Mouse (Mus musculus) neutrophil, adult 5-6 weeks (primary cell): ENCODE measurements around the gene Dgka. TPM values are rescaled to one million over a fixed set of nuclear protein-coding genes. Genes with fewer than 3 reads are reported as not detected.
"Not testable (repeated sequence)": the region's sequence is repeated elsewhere in the genome, so short reads cannot be mapped to it uniquely, and the experiment has no call there.

Source experiments
- ATAC-seq: fragments of 151-379, 151-347 bp; 2 replicates; pipeline ENCODE4 v1.8.0; 2017; ENCODE audit warnings: mild to moderate bottlenecking, moderate TSS enrichment; ENCODE audit not compliant: insufficient number of reproducible peaks, poor library complexity, low FRiP score, severe bottlenecking; ENCODE audit errors: extremely low read depth
- total RNA-seq: library from RNA; stranded (forward); fragments of 200-1000 nt; gene quantifications from 2 replicates; pipeline ENCODE4 v1.2.3, GENCODE M21; 2017

The Dgka gene
- total RNA-seq, 1 experiment from 2014 or later: 264 TPM

DNA sequence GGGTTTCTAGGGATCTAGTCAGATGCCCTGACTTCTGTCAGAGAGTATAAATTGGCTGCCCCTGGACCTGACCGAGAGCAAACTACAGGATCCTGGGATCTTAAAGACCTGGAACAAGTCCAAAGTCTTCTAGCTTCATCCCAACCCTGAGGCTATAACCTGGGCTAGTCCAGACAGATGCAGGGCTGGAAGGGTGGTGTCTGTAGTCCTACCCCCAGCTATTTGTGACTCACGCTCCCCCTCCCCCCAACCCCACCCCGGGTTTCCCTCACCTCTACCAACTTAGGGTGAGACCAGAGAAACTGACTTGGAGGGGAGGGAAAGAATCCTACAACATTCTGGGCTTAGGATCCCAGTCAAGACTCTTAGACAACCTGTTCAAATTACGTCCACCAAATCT, 2.0 kb downstream of the Dgka start:
- ATAC-seq: no peak

DNA sequence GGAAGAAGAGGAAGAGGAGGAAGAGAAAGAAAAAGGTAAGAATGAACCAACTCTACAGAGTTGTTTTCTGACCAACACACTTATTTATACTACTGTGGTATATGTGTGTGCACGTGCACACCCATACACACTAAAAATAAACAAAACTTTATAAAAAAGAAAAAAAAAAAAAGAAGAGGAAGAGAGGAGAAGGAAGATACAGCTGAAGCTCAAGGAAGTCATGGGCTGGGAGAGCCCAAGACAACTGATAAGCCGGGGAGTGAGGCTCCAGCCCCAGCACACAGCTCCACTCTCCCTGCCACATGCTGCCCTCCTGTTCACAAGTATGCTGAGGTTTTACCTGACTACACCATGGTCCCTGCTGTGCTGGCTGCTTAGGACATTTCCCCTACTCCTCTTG, 4.4 kb downstream of the Dgka start:
- ATAC-seq: no peak

DNA sequence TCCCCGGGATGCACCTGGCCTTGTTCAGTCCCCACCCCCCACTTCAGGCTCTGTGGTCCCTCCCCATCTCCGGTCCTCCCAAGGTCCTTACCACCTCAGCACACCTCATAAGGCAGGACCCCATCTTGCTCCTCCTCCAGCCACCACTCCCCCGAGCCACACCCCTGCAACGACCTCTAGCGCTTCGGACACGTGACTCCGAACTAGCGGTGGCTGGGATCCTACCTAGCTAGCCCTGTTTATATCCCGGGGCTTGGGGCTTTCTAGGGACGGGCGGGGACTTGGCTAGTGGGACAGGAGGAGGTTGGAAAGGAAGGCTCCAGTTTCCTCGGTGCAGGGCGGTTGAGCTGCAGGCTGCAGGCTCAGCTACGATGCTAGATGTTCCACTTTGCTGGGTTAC, 7.2 kb downstream of the Dgka start:
- no peak for ATAC-seq

DNA sequence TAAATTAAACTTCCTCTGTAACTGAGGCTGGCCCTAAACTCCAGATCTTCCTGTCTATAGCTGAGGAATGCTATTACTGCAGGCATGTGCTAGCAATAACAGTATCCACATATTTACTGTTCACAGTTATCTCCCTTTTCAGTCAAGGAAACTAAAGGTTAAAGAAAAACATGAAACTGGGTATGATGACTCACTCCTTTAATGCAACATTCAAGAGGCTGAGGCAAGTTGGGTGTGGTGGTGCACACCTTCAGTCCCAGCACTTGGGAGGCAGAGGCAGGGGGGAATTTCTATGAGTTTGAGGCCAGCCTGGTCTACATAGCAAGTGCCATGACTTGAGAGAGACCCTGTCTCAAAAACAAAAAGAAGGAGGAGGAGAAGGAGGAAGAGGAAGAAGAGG, 12.7 kb downstream of the Dgka start:
- ATAC-seq: no peak

DNA sequence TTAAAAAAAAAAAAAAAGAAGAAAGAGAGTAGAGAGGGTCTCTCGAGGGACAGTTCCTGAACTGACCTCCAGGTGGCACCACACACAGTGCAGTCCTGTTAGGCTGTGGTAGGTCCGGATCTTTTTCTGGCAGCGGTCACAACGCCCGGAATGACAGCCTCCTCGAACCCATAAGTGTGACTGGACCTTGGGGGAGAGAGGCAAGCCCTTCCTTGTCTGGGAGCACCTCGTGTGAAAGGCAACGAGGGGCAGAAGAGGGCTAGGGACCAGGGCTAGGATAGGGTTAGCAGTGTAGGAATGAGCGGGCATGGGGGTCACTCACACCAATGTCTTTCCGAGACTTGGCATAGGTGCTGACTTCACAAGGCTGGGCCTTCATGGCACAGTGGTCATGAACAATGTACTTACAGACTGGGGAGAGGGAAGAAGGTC, 13.6 kb downstream of the Dgka start:
- ATAC-seq: peak; percentile 86

DNA sequence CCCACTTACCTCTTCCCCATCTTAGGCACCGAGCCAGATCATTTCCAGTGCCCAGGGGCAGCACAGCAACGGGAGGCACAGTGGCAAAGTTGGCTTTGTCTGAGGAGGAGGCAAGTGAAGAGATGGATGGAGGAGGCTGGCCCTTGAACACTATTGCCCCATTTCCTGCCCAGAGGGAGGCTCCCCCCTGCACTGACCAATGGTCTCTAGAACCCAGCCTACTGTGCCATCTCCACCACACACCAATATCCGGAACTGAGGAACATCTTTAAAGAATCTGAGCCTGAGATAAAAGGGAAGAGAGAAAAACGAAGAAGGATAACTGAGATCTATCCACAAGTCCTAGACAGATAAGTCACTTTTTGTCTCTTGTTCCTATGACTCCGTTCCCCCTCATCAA, 16.6 kb downstream of the Dgka start:
- ATAC-seq: no peak

DNA sequence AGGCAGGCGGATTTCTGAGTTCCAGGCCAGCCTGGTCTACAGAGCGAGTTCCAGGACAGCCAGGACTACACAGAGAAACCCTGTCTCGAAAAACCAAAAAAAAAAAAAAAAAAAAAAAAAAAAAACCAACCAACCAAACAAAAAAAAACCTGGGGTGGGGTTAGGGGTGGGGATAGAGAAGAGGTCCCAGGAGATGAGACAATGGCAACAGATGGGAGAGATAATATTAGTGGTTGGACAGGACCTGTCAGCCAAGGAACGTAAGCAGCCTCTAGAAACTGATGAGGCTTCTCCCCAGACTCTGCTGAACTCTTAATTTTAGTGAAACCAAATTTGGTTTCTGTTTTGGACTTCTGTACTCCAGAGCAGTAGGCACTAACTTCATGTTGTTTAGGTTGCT, 19.2 kb downstream of the Dgka start:
- not testable (repeated sequence) for ATAC-seq

DNA sequence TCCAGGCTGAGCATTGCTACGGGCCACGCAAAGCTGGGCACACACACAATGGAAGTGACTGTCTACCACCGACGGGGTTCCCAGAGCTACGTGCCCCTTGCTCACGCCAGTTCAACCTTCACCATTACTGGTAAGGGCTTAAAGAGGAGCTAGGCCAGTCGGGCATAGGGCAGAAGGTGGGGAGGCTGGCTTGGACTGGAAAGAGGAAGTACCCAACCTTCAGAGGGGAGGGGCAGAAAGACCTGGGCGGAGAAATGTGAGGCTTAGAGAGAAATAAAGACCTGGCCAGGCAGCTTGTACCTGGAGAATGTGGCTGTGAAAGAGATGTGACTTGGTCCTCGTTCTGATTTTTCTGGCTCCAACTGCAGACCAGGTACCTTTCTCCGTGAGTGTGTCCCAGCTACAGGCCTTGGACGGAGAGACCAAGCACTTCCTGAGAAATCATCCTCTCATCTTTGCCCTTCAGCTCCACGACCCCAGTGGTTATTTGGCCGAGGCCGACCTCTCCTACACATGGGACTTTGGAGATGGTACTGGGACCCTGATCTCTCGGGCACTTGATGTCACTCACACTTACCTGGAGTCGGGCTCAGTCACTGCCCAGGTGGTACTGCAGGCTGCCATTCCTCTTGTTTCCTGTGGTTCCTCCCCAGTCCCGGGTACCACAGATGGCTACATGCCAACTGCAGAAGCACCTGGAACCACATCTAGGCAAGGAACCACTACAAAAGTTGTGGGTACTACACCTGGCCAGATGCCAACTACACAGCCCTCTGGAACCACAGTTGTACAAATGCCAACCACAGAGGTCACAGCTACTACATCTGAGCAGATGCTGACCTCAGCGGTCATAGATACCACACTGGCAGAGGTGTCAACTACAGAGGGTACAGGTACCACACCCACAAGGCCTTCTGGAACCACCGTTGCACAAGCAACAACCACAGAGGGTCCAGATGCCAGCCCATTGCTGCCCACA, 28.8 kb downstream of the Dgka start:
- peak; percentile 91 for ATAC-seq

DNA sequence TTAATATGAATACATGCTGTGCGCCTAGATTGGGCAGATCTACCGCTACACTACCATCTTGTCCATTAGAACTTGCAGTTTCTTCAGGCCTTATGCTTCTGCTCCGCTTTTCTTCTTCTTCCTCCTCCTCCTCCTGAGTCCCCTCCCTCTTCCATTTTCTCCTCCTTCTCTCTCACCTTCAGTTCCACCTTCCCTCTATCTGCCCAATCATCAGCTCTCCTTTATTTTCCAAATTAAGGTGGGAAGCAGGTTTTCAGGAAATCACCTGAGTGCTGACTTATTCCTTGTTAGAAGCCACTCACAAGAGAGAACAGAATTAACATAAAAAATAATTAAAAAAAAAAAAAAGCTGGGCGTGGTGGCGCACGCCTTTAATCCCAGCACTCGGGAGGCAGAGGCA, 33.3 kb downstream of the Dgka start:
- not testable (repeated sequence) for ATAC-seq

DNA sequence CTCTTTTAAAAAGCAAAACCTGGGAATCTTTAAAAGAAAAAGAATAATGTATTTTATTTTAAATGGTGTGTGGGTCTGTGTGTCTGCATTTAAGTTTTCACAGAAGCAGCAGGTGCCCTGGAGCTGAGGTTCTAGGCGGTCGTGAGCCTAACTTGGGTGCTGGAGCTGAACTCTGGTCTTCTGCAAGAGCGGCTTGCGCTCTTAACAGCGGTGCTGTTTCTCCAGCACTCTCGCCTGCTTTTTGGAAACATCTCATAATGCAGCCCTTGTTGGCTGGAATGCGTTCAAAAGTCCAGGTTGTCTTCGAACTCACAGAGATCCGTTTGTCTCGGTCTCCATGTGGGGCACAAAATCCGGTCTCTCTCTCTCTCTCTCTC, 39.4 kb downstream of the Dgka start:
- ATAC-seq: no peak

DNA sequence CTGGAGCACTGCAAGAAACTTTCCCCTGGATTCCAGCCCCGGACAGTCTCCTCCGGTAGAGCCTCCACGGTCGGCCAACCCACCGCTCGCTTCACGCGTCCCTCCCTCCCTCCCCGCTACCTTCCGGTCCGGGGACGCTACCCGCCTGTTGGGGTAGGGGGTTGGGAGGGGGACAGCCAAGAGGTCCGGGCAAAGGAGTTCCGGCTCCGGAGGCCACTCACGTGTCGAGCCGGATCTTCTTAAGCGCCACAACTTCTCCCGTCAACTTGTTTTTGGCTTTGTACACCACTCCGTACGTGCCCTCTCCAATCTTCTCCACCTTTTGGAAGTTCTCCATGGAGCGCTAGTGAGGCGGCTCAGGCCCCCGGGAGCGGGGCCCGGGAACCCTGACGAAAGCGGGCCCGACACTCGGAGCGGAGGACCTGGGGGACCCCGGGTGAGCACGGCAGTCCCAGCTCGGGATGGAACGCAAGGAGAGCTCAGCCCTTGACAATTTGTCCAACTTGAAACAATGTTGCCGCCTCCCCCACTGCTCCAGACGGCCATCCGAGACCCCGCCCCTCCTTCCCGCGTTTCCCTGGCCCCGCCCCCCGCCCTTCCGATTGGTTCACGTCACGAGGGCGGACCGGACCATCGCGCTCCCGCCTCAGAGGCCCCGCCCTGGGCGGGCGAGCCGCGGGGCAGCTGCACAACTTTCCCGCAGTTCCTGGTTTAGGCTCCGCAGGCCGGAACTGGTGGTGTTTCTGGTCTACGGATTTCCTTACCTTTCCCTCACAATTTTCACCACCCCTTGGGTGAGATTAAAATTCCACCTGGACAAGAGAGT, 40.0 kb downstream of the Dgka start, which contains the start of gene Cdk2:
Cdk2 (minus strand) TSS at position 541 of the 826 bp plus-strand sequence.
- peak; percentile 83 for ATAC-seq

DNA sequence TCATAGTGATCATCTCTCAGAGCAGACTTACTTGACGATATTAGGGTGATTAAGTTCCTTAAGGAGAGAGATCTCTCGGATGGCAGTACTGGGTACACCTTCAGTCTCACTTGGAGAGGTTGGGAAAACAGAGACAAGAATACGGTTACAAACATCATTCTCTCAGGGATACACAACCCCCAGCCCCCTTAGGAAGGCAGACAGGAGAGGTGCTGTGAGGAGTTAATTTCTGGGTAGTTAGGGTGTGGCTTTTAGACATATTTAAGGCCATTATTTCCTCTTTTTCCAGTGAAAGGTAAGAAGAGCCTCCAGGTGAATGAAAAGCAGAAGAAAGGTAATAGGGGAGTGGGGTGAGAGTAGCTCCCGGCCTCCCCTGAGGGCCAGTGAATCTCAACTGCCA, 40.8 kb downstream of the Dgka start, which contains the start of gene Pmel:
Pmel (plus strand) TSS at position 301 of the 400 bp plus-strand sequence.
- ATAC-seq: no peak

DNA sequence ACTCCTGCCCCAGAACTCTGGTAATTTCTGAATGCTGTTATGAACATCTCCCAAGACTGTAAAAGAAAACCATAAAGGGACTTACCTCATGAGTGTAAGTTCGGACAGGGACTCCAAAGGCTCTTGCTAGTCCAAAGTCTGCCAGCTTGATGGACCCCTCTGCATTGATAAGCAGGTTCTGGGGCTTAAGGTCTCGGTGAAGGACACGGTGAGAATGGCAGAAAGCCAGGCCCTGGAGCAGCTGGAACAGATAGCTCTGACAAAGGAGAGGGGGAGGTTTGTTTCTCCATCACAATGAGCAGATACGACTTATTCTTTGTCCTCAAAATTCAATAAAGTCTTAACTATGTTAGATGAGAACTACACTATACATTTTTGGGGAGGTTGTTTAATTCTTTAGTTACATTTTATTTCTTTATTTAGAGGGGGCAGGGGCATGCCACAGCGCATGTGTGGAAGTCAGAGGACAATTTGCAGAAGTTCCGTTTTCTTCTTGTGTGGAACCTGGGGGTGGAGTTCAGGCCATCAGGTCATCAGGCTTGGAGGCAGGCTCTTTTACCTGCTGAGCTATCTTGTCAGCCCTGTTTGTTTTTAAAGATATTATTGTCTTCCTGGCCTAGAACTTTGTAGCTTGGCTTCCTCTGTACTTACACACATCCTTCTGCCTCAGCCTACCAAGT, 42.2 kb downstream of the Dgka start:
- peak; percentile 36; the same call in 1 of the 2 replicates for ATAC-seq

DNA sequence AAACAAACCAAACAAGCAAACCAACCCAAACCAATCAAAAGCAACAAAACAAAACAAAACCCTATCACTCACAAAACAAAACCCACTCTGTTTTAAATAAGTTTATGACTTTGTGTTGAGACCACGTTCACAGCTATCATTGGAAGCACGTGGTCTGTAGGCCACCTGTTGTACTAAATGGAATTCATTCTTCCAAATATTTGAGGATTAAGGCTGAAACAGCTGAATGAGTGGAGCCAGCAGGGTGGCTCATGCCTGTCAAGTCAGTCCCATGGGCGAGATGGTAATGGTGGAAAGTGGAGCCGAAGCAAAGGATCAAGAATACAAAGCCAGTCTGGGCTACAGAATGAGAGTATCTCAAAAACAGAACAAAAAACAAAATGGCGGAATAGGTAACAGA, 43.9 kb downstream of the Dgka start:
- no peak for ATAC-seq

DNA sequence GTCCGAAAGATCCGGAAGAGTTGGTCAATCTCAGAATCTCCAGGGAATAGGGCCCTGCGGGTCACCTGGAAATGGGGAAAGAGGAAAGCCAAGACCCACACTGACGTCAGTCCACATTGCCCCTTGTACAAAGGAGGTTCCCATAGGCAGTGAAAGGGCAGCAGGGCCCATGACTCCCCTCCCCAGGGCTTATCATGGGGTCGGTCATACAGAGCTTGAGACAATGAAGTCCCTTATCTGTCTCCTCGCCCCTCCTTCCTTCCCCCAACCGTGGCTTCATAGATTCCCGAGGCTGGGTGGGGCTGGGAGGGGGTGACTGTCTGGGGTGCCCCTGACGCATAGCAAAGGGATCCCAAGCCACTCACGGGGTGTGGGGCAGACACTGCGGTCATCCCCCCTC, 45.0 kb downstream of the Dgka start:
- ATAC-seq: no peak

DNA sequence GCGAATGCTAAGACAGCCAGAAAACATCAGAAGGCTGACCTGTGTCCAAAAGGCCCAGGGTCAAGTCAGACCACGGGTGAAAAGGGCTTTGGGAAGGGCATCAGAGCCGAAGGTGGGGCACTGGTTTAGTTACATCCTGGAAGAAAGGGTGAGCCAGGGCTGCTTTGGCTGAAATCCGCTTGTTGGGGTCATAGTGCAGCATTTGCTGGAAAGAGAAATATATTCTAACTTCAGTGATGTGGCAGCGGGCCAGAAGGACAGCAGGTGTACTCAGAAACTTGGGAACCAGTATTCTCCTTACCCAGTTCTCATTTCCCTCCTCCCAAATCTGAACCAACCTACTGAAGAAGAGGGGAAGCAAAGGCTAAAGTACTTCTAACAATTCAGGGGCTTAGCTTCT, 45.6 kb downstream of the Dgka start:
- ATAC-seq: no peak

DNA sequence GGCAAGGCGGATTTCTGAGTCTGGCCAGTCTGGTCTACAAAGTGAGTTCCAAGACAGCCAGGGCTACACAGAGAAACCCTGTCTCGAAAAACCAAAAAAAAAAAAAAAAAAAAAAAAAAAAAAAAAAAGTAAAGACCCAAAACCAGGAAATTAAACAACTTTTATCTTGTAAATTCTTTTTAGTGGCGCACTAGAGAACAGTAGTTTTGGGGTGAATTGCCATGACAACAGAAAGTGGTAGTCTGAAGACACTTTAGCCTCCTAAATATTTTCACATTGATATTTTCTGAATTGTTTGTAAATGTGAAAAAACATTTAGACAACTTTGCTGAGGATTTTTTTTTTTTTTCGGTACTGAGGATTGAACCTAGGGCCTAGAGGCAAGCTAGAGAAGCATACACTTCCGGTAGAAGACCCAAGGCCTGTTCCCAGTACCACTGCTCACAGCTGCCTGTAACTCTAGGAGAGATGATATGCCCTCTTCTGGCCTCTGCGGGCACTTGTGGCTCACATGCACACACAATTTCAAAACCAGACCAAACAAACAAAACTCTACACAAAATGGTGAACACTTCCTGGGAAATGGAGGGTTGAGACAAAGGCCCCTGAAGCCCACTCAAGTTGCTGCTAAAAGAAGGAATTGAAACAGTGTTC, 47.5 kb downstream of the Dgka start:
- ATAC-seq: no peak

DNA sequence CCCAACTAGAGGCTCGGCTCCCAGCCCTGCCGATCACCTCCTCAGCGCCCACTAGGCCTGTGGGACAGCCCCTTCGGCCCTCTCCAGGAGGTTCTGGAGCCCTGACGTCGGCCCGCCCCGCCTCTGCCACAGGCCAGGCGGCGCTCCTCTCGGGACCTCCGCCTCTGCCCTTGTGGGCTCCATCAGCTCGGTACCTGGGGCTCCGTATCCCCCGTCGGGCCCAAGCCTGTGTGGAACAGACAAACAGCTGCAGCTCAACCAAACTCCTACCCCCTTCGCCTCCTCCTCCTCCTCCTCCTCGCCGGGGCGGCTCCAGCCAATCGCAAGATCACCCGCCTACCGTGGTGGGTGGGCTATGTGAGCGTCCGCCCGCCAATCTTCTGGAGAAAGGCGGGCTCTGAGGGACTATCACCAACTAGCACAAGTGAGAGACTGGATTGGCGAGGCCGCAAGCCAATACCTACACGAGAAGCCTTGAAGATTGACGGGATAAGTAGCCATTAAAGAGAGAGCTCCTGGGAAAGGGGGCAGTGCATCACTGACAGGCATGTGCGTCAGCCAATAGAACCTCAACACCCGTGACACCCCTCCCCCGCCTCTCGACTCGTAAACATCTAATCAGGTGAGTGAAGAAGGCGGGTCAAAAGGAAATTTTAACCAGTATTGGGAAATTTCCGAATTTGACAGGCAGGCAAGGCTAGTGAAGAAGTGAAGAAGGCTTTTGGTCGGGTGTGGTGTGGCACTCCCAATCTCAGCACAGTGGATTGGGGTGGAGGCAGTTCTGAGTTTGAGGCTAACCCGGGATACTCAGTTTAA, 48.5 kb downstream of the Dgka start, which contains the start of gene Rab5b:
Rab5b (minus strand) TSS at position 273 of the 816 bp plus-strand sequence.
- peak; percentile 96 for ATAC-seq
